Mouse (Mus musculus) adrenal gland, postnatal 14 days (tissue): Measurements from ENCODE around the gene Acsl1. TPM values are rescaled to one million over a fixed set of nuclear protein-coding genes. Genes with fewer than 3 reads are reported as not detected.

Experiments
- DNase-seq: peaks from one replicate; pipeline ENCODE4 v3.0.0; 2021; ENCODE audit warnings: mixed read lengths
- total RNA-seq: library from RNA; stranded (reverse); gene quantifications from 2 replicates; pipeline ENCODE4 v1.2.3, GENCODE M21; 2021

Acsl1 gene
- total RNA-seq, 1 experiment from 2014 or later: 851 TPM

DNA sequence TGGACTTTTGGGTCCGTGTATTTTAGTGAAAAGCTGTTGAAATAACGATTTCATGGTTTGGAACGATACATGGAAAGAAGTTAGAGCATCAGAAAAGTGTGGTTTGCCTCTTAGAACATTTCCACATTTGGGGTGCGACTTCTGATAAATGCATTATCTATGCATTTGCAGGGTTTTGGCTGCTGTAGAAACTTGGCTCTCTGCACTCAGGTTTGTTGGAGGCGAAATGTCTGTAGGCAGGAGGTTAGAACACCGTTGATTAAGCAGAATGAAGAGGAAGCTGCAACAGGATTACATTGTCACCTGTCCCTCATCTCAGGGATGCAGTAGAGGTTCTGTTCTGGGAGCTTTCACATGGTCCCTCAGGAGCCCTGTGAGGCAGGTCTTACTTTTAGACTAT lies 3.8 kb downstream of the Acsl1 start:
- DNase-seq: no peak

DNA sequence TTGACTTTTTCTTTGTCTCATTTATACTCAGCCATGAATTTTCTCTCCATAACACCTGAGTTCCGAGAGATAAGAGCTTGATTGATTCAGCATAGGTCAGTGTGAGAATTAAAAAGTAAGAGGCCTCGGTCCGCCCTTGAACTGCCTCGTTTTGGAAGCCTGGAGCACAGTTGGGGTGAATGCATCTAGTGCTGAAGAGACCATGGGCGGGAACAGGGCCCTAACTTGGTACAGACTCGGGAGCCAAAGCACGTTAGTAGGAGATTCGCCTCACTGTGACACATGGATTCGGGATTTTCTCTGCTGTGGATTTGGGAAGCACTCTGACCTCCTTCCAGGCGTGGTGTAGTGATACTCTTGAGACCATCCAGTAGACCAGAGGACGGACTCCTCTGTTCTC lies 4.6 kb downstream of the Acsl1 start:
- DNase-seq: no peak

- no peak for DNase-seq
Measured at GRCm38 (mm10) chr8:46475942-46476341, 5.1 kb downstream of the Acsl1 start.

DNA sequence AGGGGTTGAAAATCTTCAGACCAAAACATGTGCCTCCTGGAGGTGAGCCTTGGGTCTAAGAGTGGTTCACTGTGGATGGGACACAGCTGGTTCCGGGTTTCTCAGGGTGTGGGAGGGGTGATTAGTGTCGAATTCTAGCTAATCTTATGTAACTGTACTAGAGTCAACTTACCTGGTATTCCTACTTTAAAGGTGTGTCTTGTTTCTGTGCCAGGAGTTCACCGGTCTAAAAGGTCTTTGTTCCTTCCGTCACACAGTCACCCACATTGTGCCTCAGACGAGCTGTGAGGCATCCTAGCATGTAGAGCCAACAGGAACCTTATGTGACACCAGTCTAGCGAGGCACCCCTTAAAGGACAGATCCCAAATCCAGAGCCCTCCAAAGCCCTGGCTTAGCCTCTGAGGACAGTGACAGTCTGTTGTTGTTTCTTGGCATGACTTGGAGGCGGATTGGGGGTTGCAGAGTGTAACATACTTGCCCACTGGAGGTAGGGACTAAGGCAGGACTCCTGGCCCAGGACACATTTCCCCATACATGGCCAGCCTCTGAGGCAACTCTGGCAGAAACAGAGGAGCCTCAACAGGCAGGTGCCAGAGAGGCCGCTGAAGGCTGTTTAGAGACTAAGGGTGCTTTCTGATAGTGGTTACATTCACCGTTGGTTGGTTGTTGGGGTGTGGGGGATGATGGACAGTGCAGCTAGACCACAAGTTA lies 7.1 kb downstream of the Acsl1 start:
- peak; percentile 49 for DNase-seq

DNA sequence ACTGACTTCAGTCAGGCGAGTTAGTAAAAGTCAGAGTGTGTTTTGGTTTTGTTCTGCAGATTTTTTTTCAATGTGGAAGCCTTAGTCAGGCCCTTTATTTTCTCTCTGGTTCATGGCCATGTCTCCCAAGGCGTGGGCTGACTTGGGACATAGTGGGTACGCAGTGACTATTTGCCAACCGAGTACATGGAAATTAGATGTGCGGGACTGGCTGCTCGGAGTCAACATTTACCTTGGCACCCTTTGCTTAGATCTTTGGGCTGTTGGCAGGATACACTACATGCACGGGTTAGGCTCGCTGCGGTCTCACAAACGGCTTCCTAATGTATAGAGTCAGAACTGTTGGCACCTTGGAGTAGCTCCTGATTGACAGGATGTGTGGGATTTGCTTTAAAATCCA lies 7.9 kb downstream of the Acsl1 start:
- DNase-seq: no peak

GRCm38 (mm10) chr8:46479794-46480532 lies 9.1 kb downstream of the Acsl1 start:
- DNase-seq: no peak

- DNase-seq: no peak
Measured at GRCm38 (mm10) chr8:46480533-46480900, 9.7 kb downstream of the Acsl1 start.

- no peak for DNase-seq
Measured at GRCm38 (mm10) chr8:46482771-46483170, 11.9 kb downstream of the Acsl1 start.

DNA sequence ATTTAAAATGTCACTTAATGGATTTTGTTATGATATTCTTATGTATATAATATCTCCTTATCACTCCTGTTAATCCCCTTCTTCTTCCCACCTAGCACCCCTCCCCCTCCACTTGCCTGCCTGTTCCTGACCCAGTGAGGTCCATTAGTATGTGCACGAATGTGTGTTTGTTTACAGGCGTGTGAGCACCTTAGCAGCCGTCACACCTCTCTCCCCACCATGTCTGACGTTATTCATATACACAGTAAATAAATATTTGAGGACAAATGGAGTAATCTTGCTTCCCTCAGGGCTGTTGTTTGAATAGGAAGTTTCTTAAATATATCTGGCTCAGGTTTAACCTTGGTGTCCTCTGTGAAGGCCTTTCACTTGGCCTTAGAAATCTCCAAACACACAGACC lies 12.4 kb downstream of the Acsl1 start:
- DNase-seq: no peak

- no peak for DNase-seq
Measured at GRCm38 (mm10) chr8:46484077-46484476, 13.2 kb downstream of the Acsl1 start.

DNA sequence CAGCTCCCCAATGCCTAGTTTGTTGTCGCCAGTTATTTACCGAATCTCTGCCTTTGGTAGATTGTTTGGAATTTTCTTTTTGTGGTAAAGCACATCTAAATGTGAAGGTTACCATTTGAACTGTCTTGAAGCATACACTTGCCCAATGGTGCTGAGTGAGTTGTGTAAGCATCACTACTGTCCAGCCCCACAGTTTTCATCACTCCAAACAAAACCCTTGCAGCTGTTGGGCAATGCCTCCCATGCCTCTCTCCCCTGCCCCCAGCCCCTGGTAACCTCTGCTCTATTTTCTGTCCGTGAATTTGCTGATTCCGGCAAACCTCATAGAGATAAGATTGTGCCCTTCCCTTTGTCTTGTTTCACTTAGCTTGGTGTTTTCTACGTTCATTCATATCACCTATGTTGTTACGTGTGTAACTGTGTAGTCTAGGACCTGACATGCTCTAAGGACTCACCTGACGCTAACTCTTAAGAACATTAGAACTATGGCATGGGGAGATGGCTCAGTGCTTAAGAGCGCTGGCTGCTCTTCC lies 14.2 kb downstream of the Acsl1 start:
- peak; percentile 68 for DNase-seq

DNA sequence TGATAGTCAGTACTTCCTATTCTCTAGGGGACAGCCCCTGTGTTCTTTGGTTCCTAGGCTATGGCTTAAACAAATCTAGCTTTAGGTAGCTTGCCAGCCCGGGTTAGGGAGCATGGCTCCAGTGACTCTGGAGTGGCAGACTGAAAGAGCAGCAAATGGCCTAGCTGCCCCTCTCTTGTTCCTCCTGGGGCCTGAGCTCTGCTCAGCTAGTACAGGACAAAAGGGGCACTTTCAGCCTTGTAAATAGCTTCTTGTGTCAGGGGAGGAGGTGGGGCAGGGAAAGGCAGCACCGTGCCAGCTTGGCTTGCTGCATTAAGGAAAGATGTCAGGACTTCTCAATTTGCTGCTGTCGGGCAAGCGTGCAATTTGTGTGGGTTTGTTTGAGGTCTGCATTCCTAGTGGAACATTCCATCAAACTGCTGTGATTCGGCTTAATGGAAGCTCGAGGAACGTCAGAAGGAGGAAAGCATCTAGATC lies 17.3 kb downstream of the Acsl1 start:
- peak; percentile 37 for DNase-seq

GRCm38 (mm10) chr8:46489196-46489595 lies 18.4 kb downstream of the Acsl1 start:
- no peak for DNase-seq

DNA sequence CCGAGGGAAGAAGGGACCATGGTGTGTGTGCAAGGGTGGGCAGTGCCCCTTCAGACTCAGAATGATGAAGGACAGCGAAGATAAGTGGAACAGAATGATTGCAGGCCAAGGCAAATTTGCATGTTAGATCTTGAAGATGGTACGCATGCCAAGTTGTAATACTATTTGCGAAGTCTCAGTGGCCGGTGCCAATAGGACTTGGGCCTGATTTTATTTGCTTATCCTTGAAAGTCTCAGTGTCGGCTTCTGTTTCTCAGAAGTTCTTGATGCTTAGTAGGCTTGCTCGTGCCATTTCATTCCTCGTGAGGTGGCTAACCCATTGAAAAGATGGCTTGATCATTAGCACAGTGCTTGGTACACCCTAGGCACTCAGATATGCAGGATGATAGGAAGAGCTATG lies 19.4 kb downstream of the Acsl1 start:
- DNase-seq: no peak

- peak; percentile 87 for DNase-seq
Measured at GRCm38 (mm10) chr8:46490821-46491220, 20.0 kb downstream of the Acsl1 start.

GRCm38 (mm10) chr8:46493495-46494170 lies 22.8 kb downstream of the Acsl1 start:
- DNase-seq: no peak

GRCm38 (mm10) chr8:46496852-46497251 lies 26.0 kb downstream of the Acsl1 start:
- no peak for DNase-seq

- no peak for DNase-seq
Measured at GRCm38 (mm10) chr8:46497314-46498011, 26.6 kb downstream of the Acsl1 start.

- no peak for DNase-seq
Measured at GRCm38 (mm10) chr8:46499376-46500061, 28.7 kb downstream of the Acsl1 start.

- no peak for DNase-seq
Measured at GRCm38 (mm10) chr8:46502333-46503071, 31.7 kb downstream of the Acsl1 start.
